Mouse (Mus musculus) erythroblast, embryonic 14.5 days (primary cell): Measurements from ENCODE around the gene Gm10964.

ENCODE experiments used
- GATA1 ChIP-seq: IDR thresholded peaks from 2 replicates; pipeline ENCODE4 v1.6.1; 2012; ENCODE audit warnings: low read length, inconsistent platforms, mixed read lengths
- TAL1 ChIP-seq: IDR thresholded peaks from 3 replicates; pipeline ENCODE4 v1.6.1; 2012; ENCODE audit warnings: low read length, inconsistent platforms, mixed read lengths

- TF ChIP-seq GATA1 (no peak), TAL1 (no peak)
These were observed 6.0 kb upstream of the Gm10964 start for GRCm38 (mm10) chr3:103733176-103733575.
